Mouse (Mus musculus) embryonic facial prominence, embryonic 14.5 days (tissue): ENCODE data around the gene Ak3. TPM values are rescaled to one million over a fixed set of nuclear protein-coding genes. Genes with fewer than 3 reads are reported as not detected.

Source experiments
- ATAC-seq: fragments of 200-750 bp; cut with Nextera tagmentation; 2 replicates; pipeline ENCODE4 v1.8.0; 2017; ENCODE audit warnings: low read depth, moderate number of reproducible peaks, moderate TSS enrichment
- DNase-seq: peaks from one replicate; pipeline ENCODE4 v3.0.0-alpha.2; 2015; ENCODE audit warnings: low spot score
- H3K27ac ChIP-seq: fragments of 300-500 bp; sonication (generic); replicated peaks from 2 replicates; pipeline ENCODE4 v1.5.1; 2014; ENCODE audit warnings: low read depth, mild to moderate bottlenecking, low read length, moderate library complexity
- H3K27me3 ChIP-seq: fragments of 300-500 bp; sonication (generic); replicated peaks from 2 replicates; pipeline ENCODE4 v1.6.1; 2014; ENCODE audit warnings: low read length; ENCODE audit not compliant: control insufficient read depth, insufficient read depth
- H3K36me3 ChIP-seq: fragments of 300-500 bp; sonication (generic); 2 replicates; pipeline ENCODE4 v1.6.1; 2014; ENCODE audit warnings: low read length, mixed read lengths; ENCODE audit not compliant: control insufficient read depth, insufficient read depth
- H3K4me1 ChIP-seq: fragments of 300-500 bp; sonication (generic); 2 replicates; pipeline ENCODE4 v1.6.1; 2014; ENCODE audit warnings: antibody characterized with exemption, low read length; ENCODE audit not compliant: control insufficient read depth, insufficient read depth
- H3K4me2 ChIP-seq: fragments of 300-500 bp; sonication (generic); 2 replicates; pipeline ENCODE4 v1.6.1; 2014; ENCODE audit warnings: low read depth, mild to moderate bottlenecking, low read length, moderate library complexity, mixed read lengths
- H3K4me3 ChIP-seq: fragments of 300-500 bp; sonication (generic); 2 replicates; pipeline ENCODE4 v1.5.1; 2014; ENCODE audit warnings: low read depth, mild to moderate bottlenecking, low read length
- H3K9ac ChIP-seq: fragments of 300-500 bp; sonication (generic); 2 replicates; pipeline ENCODE4 v1.6.1; 2014; ENCODE audit warnings: low read depth, mild to moderate bottlenecking, low read length, moderate library complexity, mixed read lengths
- H3K9me3 ChIP-seq: fragments of 300-500 bp; sonication (generic); 2 replicates; pipeline ENCODE4 v1.6.1; 2016; ENCODE audit warnings: low read length; ENCODE audit not compliant: control insufficient read depth
- WGBS: fragments of 180-500 bp; shearing (Covaris S2); extraction: QIAGEN DNeasy Blood & Tissue Kit; methylation state at CpG from one replicate; pipeline ENCODE4 v1.1.7; 2014; 5-methylcytosine and 5-hydroxymethylcytosine counted together
- polyA plus RNA-seq: library from polyadenylated mRNA; unstranded; fragments of >200 nt; fragmentation: Nextera tagmentation; extraction: Ambion mirVana; gene quantifications from 2 replicates; pipeline ENCODE4 v1.2.1, GENCODE M21; 2014

Ak3 gene
- polyA plus RNA-seq, 1 experiment from 2014 or later = 93.5 TPM

- H3K4me3 ChIP-seq = no peak overlapping the region
- DNase-seq (no peak), ATAC-seq (no peak)
- H3K27me3 ChIP-seq = no peaks in the 10 kb centered on the region
- 87% methylated on average over 5 of the region's 5 CpGs for WGBS
- no peak overlapping the region for H3K27ac ChIP-seq
- no peak overlapping the region for H3K4me2 ChIP-seq
- H3K9me3 ChIP-seq = no peaks in the 10 kb centered on the region
- peaks cover 58% of the 10 kb centered on the region for H3K36me3 ChIP-seq
- H3K4me1 ChIP-seq = 0 out of 2 replicates have a peak, but pooled peaks cover 5% of the 10 kb centered on the region
- no peak overlapping the region for H3K9ac ChIP-seq
Observed at GRCm38 (mm10) chr19:28995366-28995765, 52.4 kb downstream of the Ak3 start.

GRCm38 (mm10) chr19:28994870-28995269 lies 52.9 kb downstream of the Ak3 start:
- 79% methylated on average over 7 of the region's 7 CpGs for WGBS

DNA sequence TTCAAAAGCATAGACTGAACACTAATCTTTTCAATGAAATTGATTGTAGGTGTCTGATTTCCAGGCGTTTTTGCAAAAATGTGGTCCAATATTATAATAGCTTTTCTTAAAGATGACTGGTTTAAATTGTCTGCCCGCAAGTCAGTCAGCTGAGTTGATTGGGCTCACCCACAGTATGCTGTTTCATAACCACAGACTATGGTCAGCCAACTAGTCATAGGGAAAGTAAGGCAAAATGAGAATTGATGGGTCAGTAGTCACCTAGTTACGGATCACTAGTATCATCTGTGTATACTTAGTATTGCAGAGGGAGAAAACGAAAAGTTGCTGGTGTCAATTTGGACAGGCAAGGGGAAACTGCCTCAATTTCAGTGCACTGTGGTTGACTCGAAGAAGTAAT lies 56.4 kb downstream of the Ak3 start:
- Histone ChIP-seq H3K27ac (no peak overlapping the region; the same call in 1 of the 2 replicates), H3K4me2 (peak overlapping the region; percentile 81), H3K36me3 (peaks cover 38% of the 10 kb centered on the region), H3K4me1 (0 out of 2 replicates have a peak, but pooled peaks cover 5% of the 10 kb centered on the region), H3K9ac (peak overlapping the region; percentile 92), H3K27me3 (no peaks in the 10 kb centered on the region), H3K4me3 (peak overlapping the region; percentile 92), H3K9me3 (no peaks in the 10 kb centered on the region)
- no peak for ATAC-seq
- 62% methylated on average over 5 of the region's 5 CpGs for WGBS
- DNase-seq = no peak

More at GRCm38 (mm10) chr19:28994870-28995269, 52.9 kb downstream of the Ak3 start:
- Histone ChIP-seq H3K4me2 (no peak overlapping the region), H3K9ac (no peak overlapping the region), H3K4me1 (0 out of 2 replicates have a peak, but pooled peaks cover 5% of the 10 kb centered on the region), H3K4me3 (no peak overlapping the region), H3K27ac (no peak overlapping the region), H3K36me3 (peaks cover 53% of the 10 kb centered on the region), H3K9me3 (no peaks in the 10 kb centered on the region), H3K27me3 (no peaks in the 10 kb centered on the region)
- DNase-seq (peak; percentile 63), ATAC-seq (no peak)

- Histone ChIP-seq H3K4me3 (peak overlapping the region; percentile 92), H3K27me3 (no peaks in the 10 kb centered on the region), H3K4me2 (peak overlapping the region; percentile 81), H3K9me3 (no peaks in the 10 kb centered on the region), H3K36me3 (peaks cover 31% of the 10 kb centered on the region), H3K27ac (peak overlapping the region; percentile 90), H3K9ac (peak overlapping the region; percentile 92), H3K4me1 (0 out of 2 replicates have a peak, but pooled peaks cover 5% of the 10 kb centered on the region)
- ATAC-seq (peak; percentile 56), DNase-seq (peak; percentile 32)
- WGBS = 1% methylated on average over 24 of the region's 41 CpGs
Observed at GRCm38 (mm10) chr19:28990590-28991221, 57.1 kb downstream of the Ak3 start.

DNA sequence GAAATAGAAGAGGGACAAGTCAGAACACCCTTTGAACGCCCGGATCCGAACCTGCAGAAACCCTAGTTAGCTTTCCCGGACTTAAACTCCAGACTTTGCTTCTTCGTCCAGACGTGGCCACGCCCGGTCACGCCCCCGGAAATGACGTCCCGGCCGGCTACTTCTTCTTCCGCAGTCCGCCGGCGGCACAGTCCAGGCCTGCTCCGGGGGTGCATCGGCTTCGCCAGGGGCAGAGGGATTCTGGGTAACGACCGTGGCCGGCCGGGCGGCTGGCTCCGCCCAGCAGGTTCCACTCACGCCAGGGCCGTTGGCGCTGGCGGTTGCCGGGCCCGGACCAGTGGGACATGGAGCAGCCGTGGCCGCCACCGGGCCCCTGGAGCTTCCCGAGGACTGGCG lies 57.6 kb downstream of the Ak3 start, which contains the start of gene Cdc37l1:
TSS of gene Cdc37l1 (plus strand) at position 159 of the 396 bp plus-strand sequence.
- Histone ChIP-seq H3K36me3 (peaks cover 26% of the 10 kb centered on the region), H3K4me1 (0 out of 2 replicates have a peak, but pooled peaks cover 5% of the 10 kb centered on the region), H3K9ac (peak within 1 kb of the TSS; percentile 92), H3K4me2 (peak within 1 kb of the TSS; percentile 81), H3K27me3 (no peaks in the 10 kb centered on the region), H3K9me3 (no peaks in the 10 kb centered on the region), H3K27ac (peak within 1 kb of the TSS; percentile 90), H3K4me3 (peak within 1 kb of the TSS; percentile 92)
- WGBS = 0% methylated on average over 28 of the region's 37 CpGs
- DNase-seq = peak; percentile 98
- peak; percentile 98 for ATAC-seq

DNA sequence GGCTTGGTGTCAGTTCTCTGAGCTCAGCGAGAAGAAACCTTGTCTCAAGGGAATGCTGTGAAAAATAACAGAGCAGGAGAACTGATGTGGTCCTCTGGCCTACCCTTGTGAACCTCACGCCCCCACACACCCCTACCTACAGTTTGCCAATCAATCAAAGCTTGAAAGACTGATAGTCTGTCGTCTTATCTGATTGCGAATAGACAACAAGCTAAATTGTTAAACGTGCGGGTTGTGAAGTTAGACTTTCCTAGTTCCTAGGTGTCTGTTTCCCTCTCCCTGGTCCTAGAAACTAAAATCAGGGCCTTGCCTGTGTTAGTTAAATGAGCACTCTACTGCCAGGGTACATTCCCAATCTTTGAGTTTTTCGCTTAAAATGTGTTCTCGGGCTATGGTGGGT lies 58.2 kb downstream of the Ak3 start:
- Histone ChIP-seq H3K9me3 (no peaks in the 10 kb centered on the region), H3K27ac (peak overlapping the region; percentile 90), H3K4me2 (peak overlapping the region; percentile 81), H3K4me3 (peak overlapping the region; percentile 92), H3K9ac (peak overlapping the region; percentile 92; the same call in 1 of the 2 replicates), H3K4me1 (0 out of 2 replicates have a peak, but pooled peaks cover 5% of the 10 kb centered on the region), H3K27me3 (no peaks in the 10 kb centered on the region), H3K36me3 (peaks cover 19% of the 10 kb centered on the region)
- no peak for DNase-seq
- WGBS = 64% methylated on average over 8 of the region's 8 CpGs
- ATAC-seq = no peak

GRCm38 (mm10) chr19:28982617-28983016 lies 65.1 kb downstream of the Ak3 start:
- ATAC-seq = no peak
- DNase-seq = no peak
- no peaks in the 10 kb centered on the region for H3K9me3 ChIP-seq
- no peaks in the 10 kb centered on the region for H3K36me3 ChIP-seq
- H3K4me3 ChIP-seq = no peak overlapping the region
- no peaks in the 10 kb centered on the region for H3K4me1 ChIP-seq
- H3K27me3 ChIP-seq = no peaks in the 10 kb centered on the region
- 79% methylated on average over 7 of the region's 7 CpGs for WGBS
- no peak overlapping the region for H3K4me2 ChIP-seq
- H3K27ac ChIP-seq = no peak overlapping the region
- H3K9ac ChIP-seq = no peak overlapping the region

DNA sequence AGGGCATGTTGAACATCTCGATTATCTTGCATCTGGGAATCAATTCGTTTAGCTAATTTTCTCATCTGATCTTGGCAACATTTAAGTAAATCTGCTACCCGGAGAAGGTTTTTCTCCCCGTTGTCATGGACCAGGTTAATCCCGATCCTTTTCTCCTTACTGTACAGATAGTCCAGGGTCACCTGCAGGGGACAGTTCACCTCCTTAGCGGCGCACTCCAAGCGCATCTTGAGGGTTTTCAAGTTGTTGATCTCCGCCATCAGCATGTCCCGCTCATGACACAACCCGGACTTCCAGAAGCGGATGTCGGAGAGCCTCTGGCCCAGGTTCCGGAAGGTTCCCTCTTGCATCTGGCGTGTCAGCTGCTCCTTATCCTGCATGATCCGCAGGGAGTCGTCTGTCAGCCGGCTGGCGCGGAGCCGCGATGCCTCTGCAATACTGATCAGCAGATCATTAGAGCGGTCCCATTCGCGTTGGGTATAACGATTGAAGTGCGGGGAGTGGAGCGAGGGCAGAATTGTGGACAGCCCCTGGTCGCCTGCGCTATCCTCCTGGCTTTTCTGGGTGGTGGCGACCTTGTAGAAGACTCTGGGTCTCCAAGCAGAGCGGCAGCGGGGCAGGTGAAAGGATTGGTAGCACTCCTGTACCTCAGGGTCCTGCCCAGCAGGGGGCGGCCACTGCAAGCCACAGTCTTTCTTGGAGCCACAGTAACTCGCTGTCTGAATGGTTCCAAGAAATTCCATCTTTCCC lies 72.7 kb downstream of the Ak3 start:
- H3K9me3 ChIP-seq = no peaks in the 10 kb centered on the region
- DNase-seq (peak; percentile 76), ATAC-seq (no peak)
- H3K9ac ChIP-seq = peak overlapping the region; percentile 56
- H3K27me3 ChIP-seq = peaks cover 3% of the 10 kb centered on the region; the same call in 1 of the 2 replicates
- 17% methylated on average over 32 of the region's 35 CpGs for WGBS
- H3K4me3 ChIP-seq = peak overlapping the region; percentile 37
- peak overlapping the region; percentile 74 for H3K4me2 ChIP-seq
- no peaks in the 10 kb centered on the region for H3K36me3 ChIP-seq
- H3K27ac ChIP-seq = no peak overlapping the region
- no peaks in the 10 kb centered on the region for H3K4me1 ChIP-seq
